Mouse (Mus musculus) forebrain, embryonic 14.5 days (tissue): ENCODE measurements around the gene P3h2. TPM values are rescaled to one million over a fixed set of nuclear protein-coding genes. Genes with fewer than 3 reads are reported as not detected.

ENCODE experiments used
- ATAC-seq: fragments of 200-750 bp; cut with Nextera tagmentation; 2 replicates; pipeline ENCODE4 v1.8.0; 2017; ENCODE audit warnings: mild to moderate bottlenecking, moderate library complexity
- DNase-seq: peaks from one replicate; pipeline ENCODE4 v3.0.0-alpha.2; 2015; ENCODE audit warnings: low spot score
- H3K27ac ChIP-seq: fragments of 300-500 bp; sonication (generic); 2 replicates; pipeline ENCODE4 v1.5.1; 2014; ENCODE audit warnings: low read depth, mild to moderate bottlenecking, control low read depth, low read length, moderate library complexity
- H3K27me3 ChIP-seq: fragments of 300-500 bp; sonication (generic); replicated peaks from 2 replicates; pipeline ENCODE4 v1.6.1; 2014; ENCODE audit warnings: low read length, control low read depth, mixed read lengths; ENCODE audit not compliant: control insufficient read depth, insufficient read depth
- H3K36me3 ChIP-seq: fragments of 300-500 bp; sonication (generic); 2 replicates; pipeline ENCODE4 v1.6.1; 2014; ENCODE audit warnings: low read length, control low read depth; ENCODE audit not compliant: control insufficient read depth, insufficient read depth
- H3K4me1 ChIP-seq: fragments of 300-500 bp; sonication (generic); 2 replicates; pipeline ENCODE4 v1.6.1; 2014; ENCODE audit warnings: antibody characterized with exemption, low read length, control low read depth; ENCODE audit not compliant: control insufficient read depth, insufficient read depth
- H3K4me2 ChIP-seq: fragments of 300-500 bp; sonication (generic); 2 replicates; pipeline ENCODE4 v1.6.1; 2014; ENCODE audit warnings: mild to moderate bottlenecking, control low read depth, low read length
- H3K4me3 ChIP-seq: fragments of 300-500 bp; sonication (generic); 2 replicates; pipeline ENCODE4 v1.5.1; 2014; ENCODE audit warnings: low read depth, low read length, control low read depth
- H3K9ac ChIP-seq: fragments of 300-500 bp; sonication (generic); 2 replicates; pipeline ENCODE4 v1.6.1; 2014; ENCODE audit warnings: mild to moderate bottlenecking, low read length, control low read depth, moderate library complexity
- H3K9me3 ChIP-seq: fragments of 300-500 bp; sonication (generic); replicated peaks from 2 replicates; pipeline ENCODE4 v1.6.1; 2016; ENCODE audit warnings: low read length, control low read depth, mixed read lengths; ENCODE audit not compliant: control insufficient read depth
- WGBS: fragments of 180-500 bp; shearing (Covaris S2); extraction: QIAGEN DNeasy Blood & Tissue Kit; methylation state at CpG from one replicate; pipeline ENCODE4 v1.1.7; 2014; 5-methylcytosine and 5-hydroxymethylcytosine counted together
- polyA plus RNA-seq: library from polyadenylated mRNA; unstranded; fragments of >200 nt; fragmentation: Nextera tagmentation; extraction: Ambion mirVana; gene quantifications from 2 replicates; pipeline ENCODE4 v1.2.1, GENCODE M21; 2014

Gene P3h2
- polyA plus RNA-seq, 1 experiment from 2014 or later, result 0.51 TPM

DNA sequence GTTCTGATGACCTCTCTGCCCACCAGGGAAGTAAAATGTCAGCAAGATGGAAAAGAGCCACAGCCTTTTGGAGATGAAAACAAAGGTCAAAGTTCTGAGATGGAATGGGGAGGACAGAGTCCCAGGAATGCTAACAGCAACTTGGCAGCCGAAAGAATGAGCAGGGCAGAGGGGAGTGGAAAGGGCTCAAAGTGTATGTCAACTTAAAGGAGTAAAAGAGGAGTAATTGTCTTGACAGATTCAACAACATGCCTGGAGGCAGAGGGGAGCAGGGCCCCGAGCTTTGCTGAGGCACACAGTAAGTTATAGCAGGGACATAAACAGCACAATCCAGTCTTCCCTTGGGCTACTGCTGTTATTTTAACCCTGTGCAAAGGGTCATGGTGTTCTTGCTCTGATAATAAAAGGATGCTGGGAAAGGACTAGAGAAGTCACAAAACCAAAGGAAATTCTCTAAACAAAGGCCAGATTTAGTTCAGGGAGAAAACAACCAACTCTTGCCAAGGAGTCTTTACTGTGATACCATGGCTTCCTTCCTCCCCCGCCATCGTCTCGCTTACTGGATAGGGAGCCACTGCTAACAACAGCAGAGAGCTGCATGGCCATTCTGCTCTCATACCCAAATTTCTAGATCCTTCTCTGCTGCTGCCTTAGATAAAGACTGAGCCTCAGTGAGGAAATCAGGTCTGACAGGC is 56.0 kb downstream of the P3h2 start:
- H3K4me3 ChIP-seq, result no peak overlapping the region
- no peaks in the 10 kb centered on the region for H3K9me3 ChIP-seq
- H3K9ac ChIP-seq, result no peak overlapping the region
- H3K36me3 ChIP-seq, result no peaks in the 10 kb centered on the region
- H3K4me1 ChIP-seq, result no peaks in the 10 kb centered on the region
- no peaks in the 10 kb centered on the region for H3K27me3 ChIP-seq
- 62% methylated on average over 5 of the region's 5 CpGs for WGBS
- no peak overlapping the region for H3K4me2 ChIP-seq
- DNase-seq (no peak), ATAC-seq (no peak)
- no peak overlapping the region for H3K27ac ChIP-seq

DNA sequence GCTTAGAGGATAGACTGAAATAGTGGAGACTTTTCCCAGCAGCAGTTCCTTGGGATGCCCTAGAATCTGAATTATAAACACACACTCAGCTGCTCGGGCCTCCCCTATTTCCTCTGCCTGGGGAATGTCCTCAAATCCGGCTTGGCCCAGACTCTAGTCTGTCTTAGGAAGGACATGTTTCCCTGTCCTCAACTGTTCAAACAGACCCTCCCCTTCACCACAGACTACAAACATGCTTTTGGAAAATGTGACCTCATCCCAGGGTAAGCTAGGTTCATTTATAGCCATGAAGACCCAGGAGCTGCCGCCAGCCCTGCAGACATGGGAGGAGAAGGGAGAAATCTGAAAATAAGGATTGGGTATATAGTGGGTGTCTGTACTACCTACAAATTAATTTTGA is 57.7 kb downstream of the P3h2 start:
- DNase-seq, result no peak
- no peak overlapping the region for H3K27ac ChIP-seq
- no peaks in the 10 kb centered on the region for H3K27me3 ChIP-seq
- no peak for ATAC-seq
- no peak overlapping the region for H3K9ac ChIP-seq
- no peak overlapping the region for H3K4me3 ChIP-seq
- H3K4me2 ChIP-seq, result no peak overlapping the region
- 87% methylated on average over 3 of the region's 3 CpGs for WGBS
- H3K4me1 ChIP-seq, result no peaks in the 10 kb centered on the region
- H3K36me3 ChIP-seq, result no peaks in the 10 kb centered on the region
- no peaks in the 10 kb centered on the region for H3K9me3 ChIP-seq

DNA sequence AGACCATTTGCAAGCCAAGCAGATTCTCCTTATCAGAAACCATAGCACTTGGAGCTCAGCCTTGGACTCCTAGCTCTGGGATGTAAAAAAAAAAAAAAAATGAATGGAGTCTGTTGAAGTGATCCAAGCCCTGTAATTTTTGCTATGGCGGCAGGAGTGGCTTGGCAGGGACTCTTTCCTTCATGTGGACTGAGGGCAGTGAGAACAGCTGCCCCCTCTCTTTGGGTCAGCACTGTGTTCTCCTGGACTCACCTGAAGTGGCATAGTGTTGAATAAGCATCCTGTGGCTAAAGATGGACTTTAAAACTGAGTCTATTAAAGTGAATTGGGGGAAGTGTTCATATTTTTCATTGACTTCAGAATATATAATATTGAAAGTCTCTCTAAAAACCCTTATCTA is 58.2 kb downstream of the P3h2 start:
- Histone ChIP-seq H3K4me2 (no peak overlapping the region), H3K36me3 (no peaks in the 10 kb centered on the region), H3K27me3 (no peaks in the 10 kb centered on the region), H3K9ac (no peak overlapping the region), H3K4me1 (no peaks in the 10 kb centered on the region), H3K4me3 (no peak overlapping the region), H3K27ac (no peak overlapping the region), H3K9me3 (no peaks in the 10 kb centered on the region)
- WGBS, result 90% methylated on average over 1 of the region's 1 CpGs
- ATAC-seq, result no peak
- no peak for DNase-seq

DNA sequence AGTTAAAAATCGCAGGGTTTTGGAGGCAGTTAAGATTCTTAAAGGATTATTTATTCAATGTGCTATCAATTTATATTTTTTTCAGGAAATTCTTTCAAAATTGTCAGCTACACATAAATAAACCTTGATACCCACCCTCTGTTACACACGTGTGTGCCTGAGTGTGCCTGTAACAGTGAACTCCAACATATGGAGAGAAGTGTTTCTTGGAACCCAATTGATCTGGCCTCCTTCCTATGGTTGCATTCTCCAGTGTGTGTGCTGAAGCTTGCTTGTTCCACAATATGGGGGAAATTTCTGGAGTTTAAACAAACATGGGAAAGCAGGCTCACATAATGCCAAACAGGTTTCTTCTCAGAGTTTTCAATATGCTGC is 63.7 kb downstream of the P3h2 start:
- H3K4me1 ChIP-seq, result no peaks in the 10 kb centered on the region
- 72% methylated on average over 2 of the region's 2 CpGs for WGBS
- H3K4me3 ChIP-seq, result no peak overlapping the region
- DNase-seq, result no peak
- no peak overlapping the region for H3K4me2 ChIP-seq
- no peak overlapping the region for H3K9ac ChIP-seq
- no peaks in the 10 kb centered on the region for H3K36me3 ChIP-seq
- ATAC-seq, result no peak
- H3K9me3 ChIP-seq, result no peaks in the 10 kb centered on the region
- no peak overlapping the region for H3K27ac ChIP-seq
- no peaks in the 10 kb centered on the region for H3K27me3 ChIP-seq

DNA sequence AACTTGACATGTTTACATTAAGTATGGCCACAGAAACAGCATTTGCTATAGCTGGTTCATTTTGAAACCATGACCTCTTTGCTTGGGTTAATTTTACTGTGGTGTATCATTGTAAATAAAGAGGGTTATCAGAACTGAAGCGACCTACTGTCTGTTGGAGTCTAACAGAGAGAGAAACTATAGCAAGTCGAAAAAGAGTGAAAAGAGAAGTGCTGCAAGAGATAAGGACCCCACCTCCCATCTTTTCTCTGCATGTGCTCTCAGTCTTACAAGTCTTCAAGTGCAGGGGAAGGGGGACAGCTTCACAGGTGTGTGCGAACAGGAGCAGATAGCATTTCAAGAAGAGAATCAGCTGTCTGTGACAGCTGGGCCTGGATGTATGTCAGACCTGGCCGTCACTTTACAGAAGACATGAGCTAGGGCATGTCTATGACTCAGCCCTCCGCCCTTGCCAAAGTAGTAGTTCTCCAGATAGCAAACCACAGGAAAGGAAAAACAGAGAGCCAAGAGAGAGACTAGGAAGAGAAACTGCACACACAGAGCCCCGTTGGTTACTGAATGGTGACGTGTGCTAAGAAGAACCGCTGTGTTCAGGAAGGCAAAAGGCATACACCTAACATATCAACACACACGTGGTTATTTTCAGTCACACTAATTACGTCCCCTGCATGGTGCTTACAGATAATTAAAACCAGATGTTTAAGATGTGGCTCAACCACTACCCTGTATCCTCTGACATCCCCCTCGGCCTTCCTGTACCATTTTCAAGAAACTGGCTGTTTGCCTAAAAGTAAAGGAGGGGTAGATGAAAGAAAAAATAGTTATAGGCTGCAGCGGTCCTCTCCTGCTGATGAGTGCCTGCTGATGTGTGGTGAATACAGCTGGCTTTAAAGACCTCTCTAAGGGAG is 64.3 kb downstream of the P3h2 start:
- no peaks in the 10 kb centered on the region for H3K9me3 ChIP-seq
- no peak overlapping the region for H3K4me3 ChIP-seq
- H3K27ac ChIP-seq, result no peak overlapping the region
- H3K9ac ChIP-seq, result no peak overlapping the region
- no peaks in the 10 kb centered on the region for H3K36me3 ChIP-seq
- H3K4me2 ChIP-seq, result no peak overlapping the region
- no peak for DNase-seq
- WGBS, result 79% methylated on average over 12 of the region's 12 CpGs
- ATAC-seq, result no peak
- H3K27me3 ChIP-seq, result no peaks in the 10 kb centered on the region
- H3K4me1 ChIP-seq, result no peaks in the 10 kb centered on the region

DNA sequence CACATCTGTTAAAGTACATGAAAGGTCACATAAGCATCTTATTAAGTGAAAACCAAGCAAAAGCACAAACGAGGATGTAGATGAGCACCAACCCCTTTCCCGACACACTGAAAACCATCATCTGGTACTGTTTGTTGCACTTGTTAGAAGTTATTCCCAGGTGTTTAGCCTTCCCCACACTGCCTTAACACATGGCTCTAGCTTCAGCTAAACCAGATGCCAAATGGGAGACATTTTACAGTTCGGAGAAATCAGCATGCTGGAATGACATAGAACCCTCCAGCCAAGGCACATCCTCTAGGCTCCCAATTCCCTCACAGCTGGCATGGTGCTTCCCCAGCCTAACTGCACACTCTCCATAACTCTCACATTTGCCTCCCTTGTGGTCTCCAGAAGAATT is 66.3 kb downstream of the P3h2 start:
- H3K4me3 ChIP-seq, result no peak overlapping the region
- no peak for DNase-seq
- 80% methylated on average over 3 of the region's 3 CpGs for WGBS
- H3K9ac ChIP-seq, result no peak overlapping the region
- ATAC-seq, result no peak
- no peaks in the 10 kb centered on the region for H3K36me3 ChIP-seq
- H3K27ac ChIP-seq, result no peak overlapping the region
- H3K4me2 ChIP-seq, result no peak overlapping the region
- H3K9me3 ChIP-seq, result no peaks in the 10 kb centered on the region
- H3K4me1 ChIP-seq, result peaks cover 5% of the 10 kb centered on the region
- no peaks in the 10 kb centered on the region for H3K27me3 ChIP-seq

DNA sequence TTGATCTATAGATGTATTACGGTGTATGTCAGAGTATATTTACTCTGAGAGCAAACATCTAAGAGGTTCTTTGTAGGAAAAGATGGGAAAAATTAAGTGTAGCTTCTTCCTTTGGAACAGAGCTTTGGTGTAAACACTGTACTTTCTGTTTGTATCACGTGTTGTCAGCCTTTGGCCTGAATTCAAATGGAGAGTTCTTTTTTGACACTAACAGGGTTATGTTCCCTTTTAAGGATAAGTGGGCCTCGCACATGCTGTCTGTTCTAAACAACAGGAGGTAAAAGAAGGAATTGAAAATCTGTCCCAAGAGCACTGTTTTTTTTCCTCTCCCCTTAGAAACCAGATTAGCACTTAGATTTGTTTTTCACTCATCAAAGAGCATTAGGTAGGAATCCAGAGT is 70.1 kb downstream of the P3h2 start:
- ATAC-seq (no peak), DNase-seq (peak; percentile 25)
- Histone ChIP-seq H3K36me3 (no peaks in the 10 kb centered on the region), H3K27ac (no peak overlapping the region), H3K9me3 (no peaks in the 10 kb centered on the region), H3K4me3 (no peak overlapping the region), H3K4me2 (no peak overlapping the region), H3K9ac (no peak overlapping the region), H3K27me3 (no peaks in the 10 kb centered on the region), H3K4me1 (peaks cover 5% of the 10 kb centered on the region)
- 36% methylated on average over 3 of the region's 3 CpGs for WGBS

DNA sequence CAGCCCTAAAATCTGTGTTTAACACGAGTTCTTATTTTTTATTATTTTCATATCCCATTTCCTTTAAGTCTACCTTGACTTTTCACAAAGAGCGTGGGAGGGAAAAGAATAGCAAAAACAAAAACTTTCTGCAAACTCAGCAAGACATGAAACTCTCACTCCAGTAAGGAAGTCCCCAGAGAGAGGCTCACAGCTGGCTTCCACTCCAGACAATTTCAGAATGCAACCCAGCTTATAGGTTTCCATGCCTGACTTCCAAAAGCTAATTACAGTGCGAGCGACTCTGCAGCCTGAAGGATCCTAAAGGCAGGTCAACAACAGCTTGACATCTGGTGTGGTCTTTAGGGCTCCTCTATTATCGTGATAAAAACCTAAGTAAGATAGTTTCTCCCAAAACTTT is 70.5 kb downstream of the P3h2 start:
- 69% methylated on average over 5 of the region's 5 CpGs for WGBS
- peaks cover 5% of the 10 kb centered on the region for H3K4me1 ChIP-seq
- H3K27me3 ChIP-seq, result no peaks in the 10 kb centered on the region
- no peaks in the 10 kb centered on the region for H3K9me3 ChIP-seq
- H3K4me3 ChIP-seq, result no peak overlapping the region
- ATAC-seq, result no peak
- H3K36me3 ChIP-seq, result no peaks in the 10 kb centered on the region
- H3K9ac ChIP-seq, result no peak overlapping the region
- no peak for DNase-seq
- H3K4me2 ChIP-seq, result no peak overlapping the region
- H3K27ac ChIP-seq, result no peak overlapping the region

DNA sequence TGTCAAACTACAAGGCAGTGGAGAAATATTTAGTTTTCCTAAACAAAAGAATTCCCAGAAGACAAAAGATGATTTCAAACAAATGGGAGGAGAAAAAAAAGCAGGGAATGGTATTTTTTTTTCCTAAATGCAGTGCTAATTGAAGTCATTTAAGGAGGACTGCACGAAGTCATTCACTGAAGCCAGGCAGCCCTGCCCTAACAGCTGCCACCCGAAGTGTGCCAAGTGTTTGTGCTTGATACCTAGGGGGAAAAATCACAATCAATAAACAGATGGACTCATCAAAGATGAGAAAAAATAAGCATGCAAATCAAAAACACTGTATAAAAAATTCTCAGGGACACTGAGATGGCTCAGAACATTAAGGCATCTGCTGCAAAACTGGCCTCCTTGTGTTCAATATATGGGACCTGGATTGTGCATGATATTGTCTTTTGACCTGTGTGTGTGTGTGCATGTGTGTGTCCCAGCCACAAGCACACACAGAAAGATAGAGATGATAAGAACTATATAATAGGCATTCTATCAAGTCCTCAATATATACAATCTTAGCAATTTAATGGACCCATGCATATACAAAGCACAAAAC is 76.1 kb downstream of the P3h2 start:
- WGBS, result 31% methylated on average over 2 of the region's 2 CpGs
- no peaks in the 10 kb centered on the region for H3K27me3 ChIP-seq
- no peak overlapping the region for H3K27ac ChIP-seq

More for the DNA sequence above, 76.1 kb downstream of the P3h2 start:
- ATAC-seq (peak; percentile 77), DNase-seq (peak; percentile 74)
- H3K4me3 ChIP-seq, result no peak overlapping the region
- H3K36me3 ChIP-seq, result no peaks in the 10 kb centered on the region
- no peak overlapping the region for H3K4me2 ChIP-seq
- no peak overlapping the region for H3K9ac ChIP-seq
- H3K9me3 ChIP-seq, result no peaks in the 10 kb centered on the region
- H3K4me1 ChIP-seq, result no peaks in the 10 kb centered on the region; the same call in 1 of the 2 replicates
